Mouse (Mus musculus) forebrain, embryonic 12.5 days (tissue): ENCODE measurements around the gene Dnajb11. TPM values are rescaled to one million over a fixed set of nuclear protein-coding genes. Genes with fewer than 3 reads are reported as not detected.
A peak's percentile ranks its signal among the peaks of the same experiment; 100 is the strongest.

Experiments
- ATAC-seq: fragments of 200-750 bp; cut with Nextera tagmentation; 2 replicates; pipeline ENCODE4 v1.8.0; 2017; ENCODE audit warnings: moderate TSS enrichment; ENCODE audit not compliant: low FRiP score
- H3K27ac ChIP-seq: fragments of 300-500 bp; sonication (generic); 2 replicates; pipeline ENCODE4 v1.5.1; 2016; ENCODE audit warnings: mild to moderate bottlenecking
- H3K27me3 ChIP-seq: fragments of 300-500 bp; sonication (generic); 2 replicates; pipeline ENCODE4 v1.6.1; 2016; ENCODE audit warnings: mild to moderate bottlenecking
- H3K36me3 ChIP-seq: fragments of 300-500 bp; sonication (generic); replicated peaks from 2 replicates; pipeline ENCODE4 v1.6.1; 2016; ENCODE audit warnings: mild to moderate bottlenecking
- H3K4me1 ChIP-seq: fragments of 300-500 bp; sonication (generic); 2 replicates; pipeline ENCODE4 v1.6.1; 2016
- H3K4me2 ChIP-seq: fragments of 300-500 bp; sonication (generic); 2 replicates; pipeline ENCODE4 v1.6.1; 2016; ENCODE audit warnings: mild to moderate bottlenecking, moderate library complexity
- H3K4me3 ChIP-seq: fragments of 300-500 bp; sonication (generic); replicated peaks from 2 replicates; pipeline ENCODE4 v1.5.1; 2016; ENCODE audit warnings: mild to moderate bottlenecking
- H3K9ac ChIP-seq: fragments of 300-500 bp; sonication (generic); 2 replicates; pipeline ENCODE4 v1.6.1; 2016; ENCODE audit warnings: mild to moderate bottlenecking
- H3K9me3 ChIP-seq: fragments of 300-500 bp; sonication (generic); 2 replicates; pipeline ENCODE4 v1.6.1; 2016
- WGBS: fragments of 180-500 bp; shearing (Covaris S2); methylation state at CpG from one replicate; pipeline ENCODE4 v1.1.7; 2016; 5-methylcytosine and 5-hydroxymethylcytosine counted together
- polyA plus RNA-seq: library from polyadenylated mRNA; unstranded; fragments of >200 nt; fragmentation: Nextera tagmentation; extraction: Ambion mirVana; gene quantifications from 2 replicates; pipeline ENCODE4 v1.2.1, GENCODE M21; 2016

Gene Dnajb11
- polyA plus RNA-seq, result 87.7 and 87.8 TPM in 2 replicates

DNA sequence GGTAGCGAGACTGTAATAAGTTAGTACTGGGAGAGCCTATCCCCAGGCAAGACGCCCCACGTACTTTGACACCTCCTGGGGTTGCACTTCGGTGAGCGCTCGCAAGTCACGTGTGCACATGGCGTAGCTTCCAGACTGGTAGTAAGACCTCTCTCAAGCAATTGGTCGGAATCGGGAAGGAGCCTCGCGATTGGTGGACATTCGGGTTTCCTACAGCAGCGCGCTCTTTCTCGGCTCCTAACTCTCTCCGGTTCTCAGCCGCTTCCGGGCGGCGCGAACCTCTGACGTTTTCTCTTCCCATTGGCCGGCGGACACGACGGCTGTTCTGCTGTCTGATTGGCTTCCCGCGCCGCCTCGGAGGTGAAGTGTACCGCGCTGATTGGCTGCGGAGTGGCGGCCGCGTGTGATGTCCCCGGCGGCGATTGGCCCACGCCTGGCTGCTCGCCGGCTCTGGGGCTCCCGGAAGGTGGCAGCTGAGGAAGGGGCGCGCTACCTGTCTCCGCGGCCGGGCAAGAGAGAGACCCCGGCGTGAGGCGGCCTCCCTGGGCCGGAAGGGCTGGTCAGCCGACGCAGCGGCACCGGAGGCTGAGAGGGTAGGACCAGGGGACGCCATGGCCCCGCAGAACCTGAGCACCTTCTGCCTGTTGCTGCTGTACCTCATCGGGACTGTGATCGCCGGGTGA lies at the start of gene Dnajb11, which contains the start of gene Tbccd1:
Gene Dnajb11, plus strand, starts transcription at position 415 of the 683 bp plus-strand sequence.
Gene Tbccd1, minus strand, starts transcription at position 239 of the 683 bp plus-strand sequence.
- Histone ChIP-seq H3K27me3 (no peaks in the 10 kb centered on the region), H3K4me1 (peaks cover 15% of the 10 kb centered on the region), H3K4me2 (peak within 1 kb of the TSS; percentile 85), H3K9ac (peak within 1 kb of the TSS; percentile 88), H3K4me3 (peak within 1 kb of the TSS; percentile 96), H3K27ac (peak within 1 kb of the TSS; percentile 57), H3K36me3 (peaks cover 10% of the 10 kb centered on the region), H3K9me3 (no peaks in the 10 kb centered on the region)
- peak; percentile 99 for ATAC-seq
- WGBS, result 1% methylated on average over 57 of the region's 62 CpGs

DNA sequence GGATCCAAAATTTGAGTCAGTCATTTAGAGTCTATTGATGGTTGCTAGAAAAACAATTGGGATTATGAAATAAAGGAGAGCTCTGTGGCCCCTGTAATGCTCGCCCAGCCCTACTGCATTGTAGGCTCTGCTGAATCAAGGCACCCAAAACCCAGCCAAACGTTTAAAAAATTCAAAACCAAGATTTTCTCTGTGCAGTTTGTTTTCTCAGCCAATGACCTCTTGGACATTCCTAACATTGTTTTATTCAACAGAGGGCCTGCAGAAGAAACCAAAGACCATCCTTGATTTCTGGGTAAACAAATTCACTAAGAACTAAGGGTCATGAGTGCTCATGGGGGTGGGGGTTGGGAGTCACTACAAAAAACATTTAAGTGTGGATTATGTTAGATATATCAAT lies 46.2 kb upstream of the Dnajb11 start, which contains the start of gene Crygs:
Gene Crygs, minus strand, starts transcription at position 101 of the 400 bp plus-strand sequence.
- Histone ChIP-seq H3K27me3 (peaks cover 24% of the 10 kb centered on the region), H3K9me3 (no peaks in the 10 kb centered on the region), H3K36me3 (peaks cover 5% of the 10 kb centered on the region), H3K4me3 (no peak within 1 kb of the TSS), H3K4me1 (no peaks in the 10 kb centered on the region), H3K9ac (no peak within 1 kb of the TSS), H3K27ac (no peak within 1 kb of the TSS), H3K4me2 (no peak within 1 kb of the TSS)
- WGBS, result 61% methylated on average over 2 of the region's 2 CpGs
- ATAC-seq, result no peak

DNA sequence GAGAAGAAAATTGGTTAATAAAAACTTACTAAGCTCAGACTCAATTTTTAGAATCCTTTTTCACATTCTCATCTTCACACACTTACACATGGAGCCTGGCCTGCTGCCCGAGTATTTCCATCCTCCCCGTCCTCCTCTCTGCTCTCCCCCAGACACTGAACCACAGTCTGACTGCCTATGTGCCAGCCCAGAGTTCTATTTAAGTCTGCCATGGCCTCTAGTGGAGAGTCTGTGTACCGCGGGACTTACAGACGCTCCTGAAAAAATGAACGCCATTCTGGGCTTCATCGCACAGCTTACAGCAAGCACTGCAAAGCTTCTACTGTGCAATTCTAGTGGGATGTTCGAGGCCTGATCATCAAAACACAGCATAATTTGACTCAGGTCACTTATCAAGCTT lies 36.9 kb upstream of the Dnajb11 start:
- H3K9ac ChIP-seq, result no peak overlapping the region
- H3K9me3 ChIP-seq, result no peaks in the 10 kb centered on the region
- no peak overlapping the region for H3K27ac ChIP-seq
- H3K4me1 ChIP-seq, result no peaks in the 10 kb centered on the region
- no peak overlapping the region for H3K4me2 ChIP-seq
- H3K4me3 ChIP-seq, result no peak overlapping the region
- H3K36me3 ChIP-seq, result peaks cover 20% of the 10 kb centered on the region
- WGBS, result 57% methylated on average over 8 of the region's 8 CpGs
- no peak for ATAC-seq
- no peaks in the 10 kb centered on the region for H3K27me3 ChIP-seq

DNA sequence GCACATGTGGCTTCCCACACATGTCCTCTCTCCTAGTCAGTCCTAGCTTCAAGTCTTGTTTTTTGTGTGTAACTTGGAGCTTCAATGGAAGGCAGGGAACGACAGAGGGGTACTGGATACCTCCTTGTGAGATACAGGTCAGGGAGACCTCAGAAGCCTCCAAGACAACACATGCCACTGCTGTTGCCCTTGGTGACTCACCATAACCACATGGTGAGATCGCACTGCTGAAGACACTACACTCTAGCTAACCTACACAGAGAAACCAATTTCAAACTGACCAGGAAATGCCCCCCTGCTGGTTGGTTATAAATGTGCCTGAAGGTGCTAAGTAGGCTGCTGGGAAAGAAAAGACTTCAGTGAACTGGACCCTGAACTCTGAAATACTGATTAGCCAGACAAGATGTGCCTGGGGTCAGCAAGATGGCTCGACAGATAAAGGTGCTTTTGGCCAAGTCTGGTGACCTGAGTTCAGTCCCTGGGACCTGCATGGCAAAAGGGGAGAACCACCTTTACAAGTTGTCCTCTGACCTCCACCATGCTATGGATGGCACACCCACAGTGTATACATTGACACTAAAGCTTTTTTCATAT lies 24.6 kb upstream of the Dnajb11 start:
- no peaks in the 10 kb centered on the region for H3K27me3 ChIP-seq
- H3K4me1 ChIP-seq, result no peaks in the 10 kb centered on the region
- no peak overlapping the region for H3K4me3 ChIP-seq
- H3K27ac ChIP-seq, result no peak overlapping the region
- H3K36me3 ChIP-seq, result peaks cover 18% of the 10 kb centered on the region
- WGBS, result 94% methylated on average over 3 of the region's 3 CpGs
- ATAC-seq, result no peak
- H3K9ac ChIP-seq, result no peak overlapping the region
- H3K9me3 ChIP-seq, result 0 out of 2 replicates have a peak, but pooled peaks cover 2% of the 10 kb centered on the region
- H3K4me2 ChIP-seq, result no peak overlapping the region

DNA sequence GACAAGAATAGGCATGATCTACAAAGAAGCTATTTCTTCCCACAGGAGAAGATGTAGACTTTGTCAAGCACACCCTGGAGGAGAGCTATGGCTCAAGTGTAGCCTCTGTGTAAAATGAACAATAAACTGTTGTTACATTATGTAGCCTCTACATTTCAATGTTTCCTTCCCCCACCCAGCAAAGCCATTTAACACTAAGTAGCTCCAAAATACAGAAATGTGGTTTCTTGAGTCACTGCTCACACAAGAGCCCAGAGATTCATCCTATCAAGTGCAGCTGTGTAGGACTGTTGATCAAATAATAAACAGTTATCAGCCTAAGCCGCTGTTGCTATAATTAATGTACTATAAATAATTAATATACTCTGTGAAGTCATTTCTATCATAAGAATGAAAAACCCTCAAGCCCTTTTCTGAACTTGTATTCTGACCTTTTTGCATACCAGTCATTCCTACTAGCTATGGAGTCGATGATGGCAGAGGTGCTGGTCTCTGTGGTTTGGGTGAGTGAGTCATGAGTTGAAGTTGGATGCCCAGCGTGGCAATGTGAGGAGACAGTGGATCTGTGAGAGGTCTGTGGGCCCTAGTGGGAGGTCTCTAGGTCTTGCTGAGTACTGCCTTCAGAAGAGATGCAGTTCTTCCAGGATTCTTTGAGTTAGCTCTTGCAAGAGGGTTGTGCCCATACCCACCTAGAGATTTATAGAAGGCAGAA lies 18.3 kb upstream of the Dnajb11 start:
- H3K36me3 ChIP-seq, result peaks cover 18% of the 10 kb centered on the region
- no peak for ATAC-seq
- H3K9ac ChIP-seq, result no peak overlapping the region
- no peak overlapping the region for H3K4me3 ChIP-seq
- 0 out of 2 replicates have a peak, but pooled peaks cover 5% of the 10 kb centered on the region for H3K4me1 ChIP-seq
- no peaks in the 10 kb centered on the region for H3K27me3 ChIP-seq
- H3K9me3 ChIP-seq, result no peaks in the 10 kb centered on the region
- H3K27ac ChIP-seq, result no peak overlapping the region
- WGBS, result 89% methylated on average over 3 of the region's 3 CpGs
- no peak overlapping the region for H3K4me2 ChIP-seq

DNA sequence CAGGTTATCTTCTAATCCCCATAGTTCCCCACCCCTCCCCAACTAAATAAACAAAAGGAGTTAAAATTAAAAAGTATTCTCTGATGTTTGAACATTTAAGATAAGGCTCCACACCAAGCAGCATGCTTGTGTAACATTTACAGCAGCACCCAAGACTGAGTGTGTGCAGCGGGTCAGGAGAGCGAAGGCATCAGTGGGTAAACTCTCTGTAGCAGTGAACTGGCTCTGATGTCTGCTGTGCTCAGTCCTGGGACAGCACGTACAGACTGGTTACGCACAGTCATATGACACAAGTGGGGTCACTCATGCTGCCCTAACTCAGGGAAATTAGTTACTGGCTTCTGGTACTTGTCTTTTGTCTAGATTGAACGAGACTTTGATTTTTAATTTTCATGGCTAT lies 14.8 kb upstream of the Dnajb11 start:
- H3K27me3 ChIP-seq, result no peaks in the 10 kb centered on the region
- no peak for ATAC-seq
- no peak overlapping the region for H3K4me2 ChIP-seq
- peaks cover 11% of the 10 kb centered on the region; the same call in 1 of the 2 replicates for H3K4me1 ChIP-seq
- no peak overlapping the region for H3K27ac ChIP-seq
- no peak overlapping the region for H3K4me3 ChIP-seq
- no peak overlapping the region for H3K9ac ChIP-seq
- peaks cover 15% of the 10 kb centered on the region for H3K36me3 ChIP-seq
- no peaks in the 10 kb centered on the region for H3K9me3 ChIP-seq
- WGBS, result 91% methylated on average over 5 of the region's 5 CpGs

DNA sequence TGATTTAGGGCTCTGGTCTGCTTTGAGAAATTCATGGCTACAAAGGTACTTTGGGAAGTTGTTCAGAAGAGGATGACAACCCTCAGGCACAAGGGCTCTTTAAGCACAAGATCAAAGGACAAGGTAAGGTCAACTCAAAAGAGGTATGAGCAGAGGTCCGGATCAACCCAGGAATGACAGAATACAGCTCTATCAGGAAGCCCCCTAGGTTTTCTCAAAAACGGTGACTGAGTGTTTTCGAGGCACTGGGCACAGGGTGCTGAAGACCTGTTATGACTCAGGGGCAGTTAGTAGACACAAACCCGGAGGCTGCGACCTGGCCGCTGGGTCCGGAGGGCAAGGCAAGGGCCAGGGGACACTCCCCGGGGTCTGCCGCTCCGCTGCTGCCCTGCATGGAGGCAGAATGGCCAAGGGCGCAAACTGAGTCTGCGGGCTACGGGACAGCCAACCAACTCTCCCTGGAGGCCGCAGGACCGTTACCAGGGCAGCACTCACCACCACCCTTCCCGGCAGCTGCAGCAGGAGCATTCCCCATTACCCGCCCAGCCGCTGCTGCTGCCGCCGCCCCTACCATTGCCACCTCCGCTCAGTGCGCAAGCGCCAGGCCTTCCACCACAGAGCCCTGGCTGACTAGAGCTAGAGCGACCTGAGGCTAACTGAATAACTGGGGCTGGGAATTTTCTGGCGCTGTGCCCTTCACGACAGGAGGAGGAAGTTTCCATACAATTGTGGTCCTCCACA lies 13.4 kb upstream of the Dnajb11 start:
- Histone ChIP-seq H3K27ac (no peak overlapping the region), H3K9me3 (no peaks in the 10 kb centered on the region), H3K4me1 (peaks cover 11% of the 10 kb centered on the region; the same call in 1 of the 2 replicates), H3K4me3 (peak overlapping the region; percentile 53), H3K9ac (peak overlapping the region; percentile 74), H3K27me3 (no peaks in the 10 kb centered on the region), H3K4me2 (peak overlapping the region; percentile 86), H3K36me3 (peaks cover 13% of the 10 kb centered on the region)
- peak; percentile 94 for ATAC-seq
- WGBS, result 9% methylated on average over 26 of the region's 26 CpGs

DNA sequence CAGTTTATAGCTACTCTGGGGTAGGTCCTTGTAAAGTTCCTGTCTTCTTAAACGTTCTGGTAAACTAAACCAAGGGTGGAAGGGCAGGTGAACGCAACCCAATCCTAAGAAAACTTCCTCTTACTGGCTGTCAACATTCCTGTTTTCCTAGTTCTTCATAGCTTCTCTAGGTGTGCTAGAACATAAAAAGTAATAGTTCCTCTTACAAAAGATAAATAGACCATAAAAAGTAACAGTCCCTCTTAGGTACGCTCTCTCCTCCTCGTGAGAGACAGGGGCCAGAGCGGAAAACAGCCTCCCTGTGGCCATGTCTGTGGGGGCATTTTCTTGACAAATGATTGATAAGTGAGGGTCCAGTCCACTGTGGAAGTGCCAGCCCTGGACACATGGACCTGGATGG lies 12.8 kb upstream of the Dnajb11 start:
- 70% methylated on average over 5 of the region's 5 CpGs for whole genome bisulfite sequencing
- H3K4me3 ChIP-seq, result peak overlapping the region; percentile 53
- H3K9ac ChIP-seq, result no peak overlapping the region; the same call in 1 of the 2 replicates
- no peak overlapping the region for H3K27ac ChIP-seq
- ATAC-seq, result no peak
- no peaks in the 10 kb centered on the region for H3K9me3 ChIP-seq
- H3K27me3 ChIP-seq, result no peaks in the 10 kb centered on the region
- peaks cover 8% of the 10 kb centered on the region; the same call in 1 of the 2 replicates for H3K36me3 ChIP-seq
- peaks cover 11% of the 10 kb centered on the region; the same call in 1 of the 2 replicates for H3K4me1 ChIP-seq
- peak overlapping the region; percentile 86 for H3K4me2 ChIP-seq

DNA sequence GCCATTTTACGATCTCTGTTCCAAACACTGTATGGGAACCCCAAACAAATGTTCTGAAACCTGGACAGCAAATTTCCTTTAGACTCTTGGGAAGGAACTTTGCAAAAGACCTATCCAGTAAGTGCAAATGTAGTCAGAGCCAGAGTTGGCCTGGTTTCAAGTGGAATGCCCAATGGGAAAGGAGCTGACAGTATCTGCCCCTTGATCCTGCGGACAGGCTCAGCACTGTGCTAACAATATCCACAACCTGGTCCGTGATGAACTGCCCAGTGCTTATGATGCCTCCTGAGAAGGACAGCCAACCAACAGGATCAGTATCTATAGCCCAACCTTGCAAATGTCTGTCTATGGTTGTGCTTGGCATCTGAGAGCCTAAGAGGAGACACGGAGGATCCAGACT lies 12.2 kb upstream of the Dnajb11 start:
- Histone ChIP-seq H3K36me3 (peaks cover 1% of the 10 kb centered on the region; the same call in 1 of the 2 replicates), H3K9me3 (no peaks in the 10 kb centered on the region), H3K4me3 (no peak overlapping the region), H3K4me2 (no peak overlapping the region), H3K27me3 (no peaks in the 10 kb centered on the region), H3K9ac (no peak overlapping the region), H3K4me1 (peaks cover 11% of the 10 kb centered on the region; the same call in 1 of the 2 replicates), H3K27ac (no peak overlapping the region)
- WGBS, result 92% methylated on average over 4 of the region's 4 CpGs
- ATAC-seq, result no peak

DNA sequence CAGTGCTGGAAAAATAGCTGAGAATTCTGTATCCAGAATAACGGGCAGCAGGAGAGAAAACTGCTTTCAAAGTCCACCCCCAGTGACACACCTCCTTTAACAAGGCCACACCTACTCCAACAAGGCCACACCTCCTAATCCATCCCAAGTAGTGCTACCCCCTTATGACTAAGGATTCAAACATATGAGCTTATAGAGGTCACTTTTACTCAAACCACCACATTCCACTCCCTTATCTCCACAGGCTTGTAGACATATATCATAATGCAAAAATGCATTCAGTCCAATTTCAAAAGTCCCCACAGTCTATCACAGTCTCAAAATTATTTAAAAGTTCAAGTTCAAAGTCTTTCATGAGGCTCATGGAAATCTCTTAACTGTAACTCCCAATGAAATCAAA lies 10.0 kb upstream of the Dnajb11 start:
- Histone ChIP-seq H3K4me1 (peaks cover 11% of the 10 kb centered on the region; the same call in 1 of the 2 replicates), H3K27me3 (no peaks in the 10 kb centered on the region), H3K9me3 (no peaks in the 10 kb centered on the region), H3K9ac (no peak overlapping the region), H3K36me3 (no peaks in the 10 kb centered on the region), H3K27ac (no peak overlapping the region), H3K4me2 (no peak overlapping the region), H3K4me3 (no peak overlapping the region)
- no peak for ATAC-seq
- 80% methylated on average over 1 of the region's 1 CpGs for WGBS

DNA sequence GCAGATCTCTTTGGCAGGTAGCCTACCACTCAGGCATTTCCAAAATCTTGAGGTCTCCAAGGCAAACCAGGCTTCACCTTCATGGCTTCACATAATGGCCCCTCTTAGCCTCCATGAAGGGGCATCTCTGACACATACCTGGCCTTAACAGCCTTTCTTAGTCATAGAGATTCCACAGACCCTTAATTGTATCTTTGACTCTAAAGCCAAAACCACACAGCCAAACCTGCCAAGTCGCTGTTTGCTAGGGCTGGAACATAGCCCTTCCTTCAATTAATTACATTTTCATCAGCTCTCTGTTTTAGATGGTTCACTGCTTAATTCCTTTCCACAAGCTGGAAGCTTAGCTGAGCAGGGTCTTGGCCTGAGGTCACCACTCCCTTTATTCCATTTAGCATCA lies 9.3 kb upstream of the Dnajb11 start:
- peaks cover 11% of the 10 kb centered on the region; the same call in 1 of the 2 replicates for H3K4me1 ChIP-seq
- H3K27ac ChIP-seq, result no peak overlapping the region
- ATAC-seq, result no peak
- WGBS, result 81% methylated on average over 1 of the region's 1 CpGs
- no peak overlapping the region for H3K9ac ChIP-seq
- no peaks in the 10 kb centered on the region for H3K36me3 ChIP-seq
- H3K4me2 ChIP-seq, result no peak overlapping the region
- H3K4me3 ChIP-seq, result no peak overlapping the region
- H3K9me3 ChIP-seq, result no peaks in the 10 kb centered on the region
- H3K27me3 ChIP-seq, result no peaks in the 10 kb centered on the region

DNA sequence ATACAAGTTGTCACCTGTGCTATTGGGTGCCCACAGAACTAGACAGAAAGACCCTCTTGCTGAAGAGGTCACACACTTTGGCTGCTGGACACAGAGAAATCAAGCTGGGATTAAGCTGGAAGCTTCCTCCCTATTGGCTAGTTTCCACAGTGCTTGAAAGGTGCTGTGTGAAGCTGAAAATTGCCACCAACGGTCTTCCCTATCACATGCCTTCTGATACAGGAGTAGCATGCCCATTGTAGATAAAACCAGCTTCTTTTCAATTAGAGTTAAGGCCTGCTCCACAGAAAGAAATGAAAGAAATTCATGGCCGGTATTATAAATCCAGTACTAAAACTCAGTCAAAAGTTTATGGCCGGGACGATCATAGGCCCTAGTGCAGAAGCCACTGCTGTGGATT lies 4.9 kb upstream of the Dnajb11 start:
- H3K4me2 ChIP-seq, result no peak overlapping the region

More for the DNA sequence above, 4.9 kb upstream of the Dnajb11 start:
- Histone ChIP-seq H3K36me3 (peaks cover 9% of the 10 kb centered on the region; the same call in 1 of the 2 replicates), H3K4me3 (no peak overlapping the region), H3K4me1 (peaks cover 6% of the 10 kb centered on the region), H3K27me3 (no peaks in the 10 kb centered on the region), H3K9ac (no peak overlapping the region), H3K27ac (no peak overlapping the region), H3K9me3 (no peaks in the 10 kb centered on the region)
- ATAC-seq, result no peak
- 94% methylated on average over 4 of the region's 4 CpGs for WGBS
